Mouse (Mus musculus): Measurements from ENCODE around the gene Gng5. TPM values are rescaled to one million over a fixed set of nuclear protein-coding genes. Genes with fewer than 3 reads are reported as not detected.

Gng5 gene
- 573 and 596 TPM in 2 replicates for polyA plus RNA-seq (2015; fragmentation: Nextera tagmentation; extraction: Ambion mirVana)

GRCm38 (mm10) chr3:146499431-146500002 is at the start of gene Gng5, which contains the start of gene Spata1:
TSS of gene Gng5 (plus strand) at chr3:146499807.
TSS of gene Spata1 (minus strand) at chr3:146499753.
- Histone ChIP-seq H3K4me3 (ENCODE audit: low read depth, low read length) (peak within 1 kb of the TSS; percentile 84), H3K9ac (ENCODE audit: low read depth, low read length) (peak within 1 kb of the TSS; percentile 96), H3K4me1 (ENCODE audit: control insufficient read depth, low read depth, low read length) (peaks cover 27% of the 10 kb centered on the region), H3K9me3 (replicated peaks; ENCODE audit: control insufficient read depth, low read length) (no peaks in the 10 kb centered on the region), H3K36me3 (ENCODE audit: control insufficient read depth, insufficient read depth) (peaks cover 10% of the 10 kb centered on the region), H3K4me2 (ENCODE audit: low read depth, low read length) (peak within 1 kb of the TSS; percentile 85), H3K27ac (ENCODE audit: low read length) (peak within 1 kb of the TSS; percentile 97), H3K27me3 (ENCODE audit: control insufficient read depth, insufficient read depth, low read depth, low read length) (no peaks in the 10 kb centered on the region)
- under 1% methylated on average over 63 of the region's 88 CpGs for WGBS (ENCODE audit: insufficient replicate concordance)
- peak; percentile 97 for ATAC-seq (ENCODE audit: low read depth)

DNA sequence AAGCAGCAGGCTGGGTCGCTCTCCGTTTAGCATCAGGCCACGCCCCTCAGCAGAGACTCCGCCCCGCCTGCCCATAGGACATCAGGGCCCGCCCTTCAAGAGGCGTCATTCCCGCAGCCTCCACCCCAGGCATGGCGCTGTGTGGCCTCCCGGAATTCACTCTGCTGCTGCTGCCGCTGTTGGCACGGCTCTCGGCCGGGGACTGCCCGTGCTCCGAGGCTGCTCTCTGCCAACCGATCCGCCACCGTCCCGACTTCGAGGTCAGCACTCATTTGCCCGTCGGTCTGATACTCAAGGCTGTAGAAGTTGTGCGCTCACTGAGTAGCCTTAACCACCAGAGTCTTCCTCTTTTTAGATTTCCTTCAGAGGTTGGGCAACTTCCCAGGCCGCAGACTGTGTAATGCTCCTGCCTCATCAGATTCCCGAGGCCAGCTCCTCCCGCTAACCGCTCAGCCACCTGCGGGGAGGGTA is 49.2 kb upstream of the Gng5 start:
- Histone ChIP-seq H3K27me3 (ENCODE audit: control insufficient read depth, insufficient read depth, low read depth, low read length) (no peaks in the 10 kb centered on the region), H3K27ac (ENCODE audit: low read length) (peak overlapping the region; percentile 82), H3K4me3 (ENCODE audit: low read depth, low read length) (peak overlapping the region; percentile 72), H3K4me1 (ENCODE audit: control insufficient read depth, low read depth, low read length) (peaks cover 16% of the 10 kb centered on the region), H3K36me3 (ENCODE audit: control insufficient read depth, insufficient read depth) (peaks cover 5% of the 10 kb centered on the region; the same call in 1 of the 2 replicates), H3K4me2 (ENCODE audit: low read depth, low read length) (peak overlapping the region; percentile 93), H3K9me3 (replicated peaks; ENCODE audit: control insufficient read depth, low read length) (no peaks in the 10 kb centered on the region), H3K9ac (ENCODE audit: low read depth, low read length) (peak overlapping the region; percentile 79)
- under 1% methylated on average over 29 of the region's 29 CpGs for WGBS (ENCODE audit: insufficient replicate concordance)
- ATAC-seq (ENCODE audit: low read depth) = peak; percentile 99

DNA sequence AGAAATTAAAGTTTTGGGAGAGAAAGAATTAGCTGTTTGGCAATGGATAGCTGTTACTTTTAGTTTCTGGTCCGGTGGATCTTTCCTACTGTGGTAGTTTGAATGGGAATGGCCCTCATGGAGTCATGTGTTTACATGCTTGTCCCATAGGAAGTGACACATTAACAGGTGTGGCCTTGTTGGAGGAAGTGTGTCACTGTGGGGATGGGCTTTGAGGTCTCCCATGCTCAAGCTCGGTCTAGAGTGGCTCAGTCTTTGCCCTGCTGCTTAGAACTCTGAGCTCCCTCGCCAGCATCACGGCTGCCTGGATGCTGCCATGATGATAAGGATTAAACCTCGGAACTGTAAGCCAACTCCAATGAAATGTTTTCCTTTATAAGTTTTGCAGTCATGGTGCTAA is 48.2 kb upstream of the Gng5 start:
- Histone ChIP-seq H3K4me1 (ENCODE audit: control insufficient read depth, low read depth, low read length) (peaks cover 16% of the 10 kb centered on the region), H3K36me3 (ENCODE audit: control insufficient read depth, insufficient read depth) (no peaks in the 10 kb centered on the region), H3K9me3 (replicated peaks; ENCODE audit: control insufficient read depth, low read length) (no peaks in the 10 kb centered on the region), H3K4me3 (ENCODE audit: low read depth, low read length) (no peak overlapping the region), H3K4me2 (ENCODE audit: low read depth, low read length) (peak overlapping the region; percentile 93; the same call in 1 of the 2 replicates), H3K27me3 (ENCODE audit: control insufficient read depth, insufficient read depth, low read depth, low read length) (no peaks in the 10 kb centered on the region), H3K9ac (ENCODE audit: low read depth, low read length) (no peak overlapping the region), H3K27ac (ENCODE audit: low read length) (no peak overlapping the region)
- WGBS (ENCODE audit: insufficient replicate concordance) = 76% methylated on average over 5 of the region's 5 CpGs
- ATAC-seq (ENCODE audit: low read depth) = no peak

- no peak overlapping the region for H3K27ac ChIP-seq (ENCODE audit: low read length)
- WGBS (ENCODE audit: insufficient replicate concordance) = 46% methylated on average over 2 of the region's 2 CpGs
- peak; percentile 53; the same call in 1 of the 2 replicates for ATAC-seq (ENCODE audit: low read depth)
These were observed 36.7 kb upstream of the Gng5 start for GRCm38 (mm10) chr3:146462939-146463338.

DNA sequence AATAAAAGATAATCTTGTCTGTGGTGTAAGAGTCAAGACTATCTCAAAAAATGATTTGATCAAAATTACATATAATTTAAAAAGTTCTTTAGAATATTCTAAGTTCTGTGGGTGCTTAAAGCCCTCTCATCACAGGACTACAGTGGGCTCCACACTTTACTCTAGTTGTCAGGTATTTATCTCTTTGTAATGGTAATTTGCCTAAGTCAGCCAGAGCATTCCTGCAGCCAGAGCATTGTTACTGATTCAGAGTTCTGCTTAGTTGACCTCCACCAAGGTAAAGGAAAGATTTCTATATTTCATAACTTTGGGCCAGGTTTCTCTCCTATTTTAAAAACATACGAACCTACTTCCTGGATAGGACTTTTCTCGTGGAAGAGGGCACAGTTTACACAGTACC is 30.4 kb upstream of the Gng5 start:
- Histone ChIP-seq H3K4me1 (ENCODE audit: control insufficient read depth, low read depth, low read length) (no peaks in the 10 kb centered on the region), H3K27ac (ENCODE audit: low read length) (no peak overlapping the region), H3K4me3 (ENCODE audit: low read depth, low read length) (no peak overlapping the region), H3K27me3 (ENCODE audit: control insufficient read depth, insufficient read depth, low read depth, low read length) (no peaks in the 10 kb centered on the region), H3K9ac (ENCODE audit: low read depth, low read length) (no peak overlapping the region), H3K9me3 (replicated peaks; ENCODE audit: control insufficient read depth, low read length) (no peaks in the 10 kb centered on the region), H3K4me2 (ENCODE audit: low read depth, low read length) (no peak overlapping the region), H3K36me3 (ENCODE audit: control insufficient read depth, insufficient read depth) (no peaks in the 10 kb centered on the region)
- ATAC-seq (ENCODE audit: low read depth) = no peak
- WGBS (ENCODE audit: insufficient replicate concordance) = 63% methylated on average over 2 of the region's 2 CpGs

More at GRCm38 (mm10) chr3:146462939-146463338, 36.7 kb upstream of the Gng5 start:
- Histone ChIP-seq H3K4me3 (ENCODE audit: low read depth, low read length) (no peak overlapping the region), H3K4me2 (ENCODE audit: low read depth, low read length) (no peak overlapping the region), H3K9ac (ENCODE audit: low read depth, low read length) (no peak overlapping the region), H3K36me3 (ENCODE audit: control insufficient read depth, insufficient read depth) (no peaks in the 10 kb centered on the region), H3K4me1 (ENCODE audit: control insufficient read depth, low read depth, low read length) (no peaks in the 10 kb centered on the region), H3K9me3 (replicated peaks; ENCODE audit: control insufficient read depth, low read length) (no peaks in the 10 kb centered on the region), H3K27me3 (ENCODE audit: control insufficient read depth, insufficient read depth, low read depth, low read length) (no peaks in the 10 kb centered on the region)

- H3K9ac ChIP-seq (ENCODE audit: low read depth, low read length) = no peak overlapping the region
- ATAC-seq (ENCODE audit: low read depth) = no peak
- H3K4me1 ChIP-seq (ENCODE audit: control insufficient read depth, low read depth, low read length) = no peaks in the 10 kb centered on the region
- no peaks in the 10 kb centered on the region for H3K36me3 ChIP-seq (ENCODE audit: control insufficient read depth, insufficient read depth)
- no peak overlapping the region for H3K4me3 ChIP-seq (ENCODE audit: low read depth, low read length)
- 79% methylated on average over 4 of the region's 4 CpGs for WGBS (ENCODE audit: insufficient replicate concordance)
- H3K9me3 ChIP-seq (replicated peaks; ENCODE audit: control insufficient read depth, low read length) = no peaks in the 10 kb centered on the region
- H3K27ac ChIP-seq (ENCODE audit: low read length) = no peak overlapping the region
- H3K4me2 ChIP-seq (ENCODE audit: low read depth, low read length) = no peak overlapping the region
- no peaks in the 10 kb centered on the region for H3K27me3 ChIP-seq (ENCODE audit: control insufficient read depth, insufficient read depth, low read depth, low read length)
These were observed 26.9 kb upstream of the Gng5 start for GRCm38 (mm10) chr3:146472657-146473056.

- Histone ChIP-seq H3K27ac (ENCODE audit: low read length) (no peak overlapping the region), H3K27me3 (ENCODE audit: control insufficient read depth, insufficient read depth, low read depth, low read length) (no peaks in the 10 kb centered on the region), H3K4me2 (ENCODE audit: low read depth, low read length) (no peak overlapping the region), H3K4me3 (ENCODE audit: low read depth, low read length) (no peak overlapping the region), H3K9ac (ENCODE audit: low read depth, low read length) (no peak overlapping the region), H3K9me3 (replicated peaks; ENCODE audit: control insufficient read depth, low read length) (no peaks in the 10 kb centered on the region), H3K4me1 (ENCODE audit: control insufficient read depth, low read depth, low read length) (no peaks in the 10 kb centered on the region), H3K36me3 (ENCODE audit: control insufficient read depth, insufficient read depth) (no peaks in the 10 kb centered on the region)
- ATAC-seq (ENCODE audit: low read depth) = no peak
These were observed 25.9 kb upstream of the Gng5 start for GRCm38 (mm10) chr3:146473741-146474140.

- Histone ChIP-seq H3K27me3 (ENCODE audit: control insufficient read depth, insufficient read depth, low read depth, low read length) (no peaks in the 10 kb centered on the region), H3K36me3 (ENCODE audit: control insufficient read depth, insufficient read depth) (no peaks in the 10 kb centered on the region), H3K9ac (ENCODE audit: low read depth, low read length) (no peak overlapping the region), H3K27ac (ENCODE audit: low read length) (no peak overlapping the region), H3K4me2 (ENCODE audit: low read depth, low read length) (no peak overlapping the region), H3K4me3 (ENCODE audit: low read depth, low read length) (no peak overlapping the region), H3K9me3 (replicated peaks; ENCODE audit: control insufficient read depth, low read length) (no peaks in the 10 kb centered on the region), H3K4me1 (ENCODE audit: control insufficient read depth, low read depth, low read length) (no peaks in the 10 kb centered on the region)
- no peak for ATAC-seq (ENCODE audit: low read depth)
- 81% methylated on average over 3 of the region's 3 CpGs for WGBS (ENCODE audit: insufficient replicate concordance)
These were observed 25.2 kb upstream of the Gng5 start for GRCm38 (mm10) chr3:146474428-146474827.

DNA sequence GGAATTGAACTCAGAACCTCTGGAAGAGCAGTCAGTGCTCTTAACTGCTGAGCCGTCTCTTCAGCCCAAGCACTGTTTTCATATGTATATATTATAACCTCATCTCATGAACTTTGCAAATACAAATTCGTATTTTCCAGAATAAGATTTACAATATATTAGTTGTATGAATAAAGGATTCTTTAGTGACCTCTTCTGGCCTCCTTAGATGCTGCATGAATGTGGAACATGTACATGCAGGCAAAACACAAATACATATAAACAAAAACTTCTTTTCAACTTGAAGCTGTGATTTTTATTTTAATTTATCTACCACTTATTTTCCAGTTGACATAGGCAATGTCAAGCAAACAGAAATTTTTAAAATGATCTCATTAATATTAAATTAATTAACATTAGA is 17.6 kb upstream of the Gng5 start:
- Histone ChIP-seq H3K9me3 (replicated peaks; ENCODE audit: control insufficient read depth, low read length) (no peaks in the 10 kb centered on the region), H3K4me1 (ENCODE audit: control insufficient read depth, low read depth, low read length) (no peaks in the 10 kb centered on the region), H3K4me3 (ENCODE audit: low read depth, low read length) (no peak overlapping the region), H3K9ac (ENCODE audit: low read depth, low read length) (no peak overlapping the region), H3K27me3 (ENCODE audit: control insufficient read depth, insufficient read depth, low read depth, low read length) (no peaks in the 10 kb centered on the region), H3K4me2 (ENCODE audit: low read depth, low read length) (no peak overlapping the region), H3K36me3 (ENCODE audit: control insufficient read depth, insufficient read depth) (no peaks in the 10 kb centered on the region), H3K27ac (ENCODE audit: low read length) (no peak overlapping the region)
- WGBS (ENCODE audit: insufficient replicate concordance) = 61% methylated on average over 2 of the region's 2 CpGs
- no peak for ATAC-seq (ENCODE audit: low read depth)
